Mouse (Mus musculus) liver, embryonic 13.5 days (tissue): ENCODE data around the gene Rbm47. TPM values are rescaled to one million over a fixed set of nuclear protein-coding genes. Genes with fewer than 3 reads are reported as not detected.

Experiments
- ATAC-seq: fragments of 200-750 bp; cut with Nextera tagmentation; 2 replicates; pipeline ENCODE4 v1.8.0; 2017; ENCODE audit warnings: low read depth, mild to moderate bottlenecking, moderate number of reproducible peaks, moderate library complexity
- DNase-seq: peaks from one replicate; pipeline ENCODE4 v3.0.0; 2022
- H3K27ac ChIP-seq: fragments of 300-500 bp; sonication (generic); 2 replicates; pipeline ENCODE4 v1.5.1; 2015; ENCODE audit warnings: moderate library complexity, mild to moderate bottlenecking, inconsistent platforms
- H3K27me3 ChIP-seq: fragments of 300-500 bp; sonication (generic); 2 replicates; pipeline ENCODE4 v1.6.1; 2015; ENCODE audit warnings: mild to moderate bottlenecking, inconsistent platforms
- H3K36me3 ChIP-seq: fragments of 300-500 bp; sonication (generic); 2 replicates; pipeline ENCODE4 v1.6.1; 2015; ENCODE audit warnings: mild to moderate bottlenecking, inconsistent platforms
- H3K4me1 ChIP-seq: fragments of 300-500 bp; sonication (generic); replicated peaks from 2 replicates; pipeline ENCODE4 v1.6.1; 2015; ENCODE audit warnings: inconsistent platforms
- H3K4me2 ChIP-seq: fragments of 300-500 bp; sonication (generic); 2 replicates; pipeline ENCODE4 v1.6.1; 2015; ENCODE audit warnings: inconsistent platforms, mild to moderate bottlenecking, moderate library complexity
- H3K4me3 ChIP-seq: fragments of 300-500 bp; sonication (generic); replicated peaks from 2 replicates; pipeline ENCODE4 v1.5.1; 2015; ENCODE audit warnings: mild to moderate bottlenecking, inconsistent platforms
- H3K9ac ChIP-seq: fragments of 300-500 bp; sonication (generic); 2 replicates; pipeline ENCODE4 v1.6.1; 2015; ENCODE audit warnings: mild to moderate bottlenecking, inconsistent platforms
- H3K9me3 ChIP-seq: fragments of 300-500 bp; sonication (generic); replicated peaks from 2 replicates; pipeline ENCODE4 v1.6.1; 2016; ENCODE audit warnings: inconsistent platforms
- WGBS: fragments of 180-500 bp; shearing (Covaris S2); methylation state at CpG from one replicate; pipeline ENCODE4 v1.1.7; 2015; ENCODE audit not compliant: insufficient replicate concordance; 5-methylcytosine and 5-hydroxymethylcytosine counted together
- polyA plus RNA-seq: library from polyadenylated mRNA; unstranded; fragments of >200 nt; fragmentation: Nextera tagmentation; extraction: Ambion mirVana; gene quantifications from 2 replicates; pipeline ENCODE4 v1.2.1, GENCODE M21; 2015

Rbm47 gene
- polyA plus RNA-seq, 1 experiment from 2014 or later: 8.1 TPM

GRCm38 (mm10) chr5:66156431-66156962 is 16.4 kb downstream of the Rbm47 start:
- Histone ChIP-seq H3K4me2 (no peak overlapping the region), H3K36me3 (no peaks in the 10 kb centered on the region), H3K27ac (no peak overlapping the region), H3K4me3 (no peak overlapping the region), H3K9ac (no peak overlapping the region), H3K27me3 (peaks cover 22% of the 10 kb centered on the region), H3K9me3 (no peaks in the 10 kb centered on the region), H3K4me1 (no peaks in the 10 kb centered on the region)
- 73% methylated on average over 9 of the region's 9 CpGs for WGBS
- DNase-seq: no peak
- ATAC-seq: no peak

GRCm38 (mm10) chr5:66154616-66155015 is 18.3 kb downstream of the Rbm47 start:
- no peaks in the 10 kb centered on the region for H3K4me1 ChIP-seq
- WGBS: 62% methylated on average over 6 of the region's 6 CpGs
- no peak overlapping the region for H3K4me2 ChIP-seq
- ATAC-seq: no peak
- no peak overlapping the region for H3K27ac ChIP-seq
- no peaks in the 10 kb centered on the region for H3K9me3 ChIP-seq
- no peak overlapping the region for H3K4me3 ChIP-seq
- no peaks in the 10 kb centered on the region for H3K36me3 ChIP-seq
- H3K27me3 ChIP-seq: peaks cover 40% of the 10 kb centered on the region
- DNase-seq: no peak
- no peak overlapping the region for H3K9ac ChIP-seq

- H3K27me3 ChIP-seq: peaks cover 52% of the 10 kb centered on the region
- 0 out of 2 replicates have a peak, but pooled peaks cover 5% of the 10 kb centered on the region for H3K4me1 ChIP-seq
- no peak overlapping the region for H3K4me3 ChIP-seq
- H3K9ac ChIP-seq: no peak overlapping the region
- ATAC-seq (no peak), DNase-seq (no peak)
- 19% methylated on average over 5 of the region's 5 CpGs for WGBS
- H3K9me3 ChIP-seq: no peaks in the 10 kb centered on the region
- H3K36me3 ChIP-seq: no peaks in the 10 kb centered on the region
- no peak overlapping the region for H3K4me2 ChIP-seq
- H3K27ac ChIP-seq: no peak overlapping the region
Observed at GRCm38 (mm10) chr5:66153486-66153885, 19.4 kb downstream of the Rbm47 start.

- Histone ChIP-seq H3K9me3 (no peaks in the 10 kb centered on the region), H3K4me1 (0 out of 2 replicates have a peak, but pooled peaks cover 5% of the 10 kb centered on the region), H3K36me3 (no peaks in the 10 kb centered on the region), H3K9ac (peak overlapping the region; percentile 55), H3K27me3 (peaks cover 56% of the 10 kb centered on the region), H3K4me3 (peak overlapping the region; percentile 54), H3K4me2 (peak overlapping the region; percentile 57), H3K27ac (peak overlapping the region; percentile 77)
- 7% methylated on average over 37 of the region's 37 CpGs for WGBS
- DNase-seq (no peak), ATAC-seq (peak; percentile 59; the same call in 1 of the 2 replicates)
Observed at GRCm38 (mm10) chr5:66151301-66152188, 21.4 kb downstream of the Rbm47 start.

- WGBS: under 1% methylated on average over 43 of the region's 43 CpGs
- peak overlapping the region; percentile 57 for H3K4me2 ChIP-seq
- no peaks in the 10 kb centered on the region for H3K9me3 ChIP-seq
- ATAC-seq (0 out of 2 replicates have a peak, but pooled peaks have one; percentile 39), DNase-seq (no peak)
- H3K4me1 ChIP-seq: 0 out of 2 replicates have a peak, but pooled peaks cover 5% of the 10 kb centered on the region
- H3K27me3 ChIP-seq: peaks cover 56% of the 10 kb centered on the region
- H3K4me3 ChIP-seq: peak overlapping the region; percentile 54
- H3K9ac ChIP-seq: peak overlapping the region; percentile 59
- no peaks in the 10 kb centered on the region for H3K36me3 ChIP-seq
- peak overlapping the region; percentile 77 for H3K27ac ChIP-seq
Observed at GRCm38 (mm10) chr5:66150706-66151300, 22.1 kb downstream of the Rbm47 start.

GRCm38 (mm10) chr5:66150106-66150705 is 22.7 kb downstream of the Rbm47 start:
- DNase-seq: no peak
- WGBS: under 1% methylated on average over 18 of the region's 18 CpGs
- peak overlapping the region; percentile 57 for H3K4me2 ChIP-seq
- H3K27me3 ChIP-seq: peaks cover 56% of the 10 kb centered on the region
- H3K36me3 ChIP-seq: no peaks in the 10 kb centered on the region
- H3K9ac ChIP-seq: peak overlapping the region; percentile 59
- no peaks in the 10 kb centered on the region for H3K9me3 ChIP-seq
- H3K4me3 ChIP-seq: peak overlapping the region; percentile 54
- 0 out of 2 replicates have a peak, but pooled peaks cover 5% of the 10 kb centered on the region for H3K4me1 ChIP-seq
- no peak for ATAC-seq
- H3K27ac ChIP-seq: peak overlapping the region; percentile 77; the same call in 1 of the 2 replicates

GRCm38 (mm10) chr5:66149571-66149970 is 23.3 kb downstream of the Rbm47 start:
- Histone ChIP-seq H3K9me3 (no peaks in the 10 kb centered on the region), H3K27ac (no peak overlapping the region), H3K4me1 (0 out of 2 replicates have a peak, but pooled peaks cover 5% of the 10 kb centered on the region), H3K4me3 (peak overlapping the region; percentile 54; the same call in 1 of the 2 replicates), H3K27me3 (peaks cover 56% of the 10 kb centered on the region), H3K36me3 (no peaks in the 10 kb centered on the region), H3K9ac (no peak overlapping the region), H3K4me2 (peak overlapping the region; percentile 57)
- ATAC-seq (no peak), DNase-seq (no peak)
- WGBS: 21% methylated on average over 3 of the region's 3 CpGs

- H3K27ac ChIP-seq: no peak overlapping the region
- peak overlapping the region; percentile 7; the same call in 1 of the 2 replicates for H3K4me2 ChIP-seq
- H3K9ac ChIP-seq: no peak overlapping the region
- no peaks in the 10 kb centered on the region for H3K36me3 ChIP-seq
- H3K9me3 ChIP-seq: no peaks in the 10 kb centered on the region
- H3K4me3 ChIP-seq: no peak overlapping the region
- WGBS: 56% methylated on average over 2 of the region's 2 CpGs
- peaks cover 56% of the 10 kb centered on the region for H3K27me3 ChIP-seq
- H3K4me1 ChIP-seq: 0 out of 2 replicates have a peak, but pooled peaks cover 5% of the 10 kb centered on the region
- ATAC-seq (no peak), DNase-seq (no peak)
Observed at GRCm38 (mm10) chr5:66149111-66149510, 23.8 kb downstream of the Rbm47 start.

- WGBS: 71% methylated on average over 3 of the region's 3 CpGs
- no peak overlapping the region for H3K9ac ChIP-seq
- DNase-seq (no peak), ATAC-seq (no peak)
- peaks cover 43% of the 10 kb centered on the region for H3K27me3 ChIP-seq
- no peak overlapping the region for H3K4me3 ChIP-seq
- no peak overlapping the region for H3K27ac ChIP-seq
- 0 out of 2 replicates have a peak, but pooled peaks cover 5% of the 10 kb centered on the region for H3K4me1 ChIP-seq
- H3K9me3 ChIP-seq: no peaks in the 10 kb centered on the region
- H3K4me2 ChIP-seq: no peak overlapping the region
- no peaks in the 10 kb centered on the region for H3K36me3 ChIP-seq
Observed at GRCm38 (mm10) chr5:66147313-66147712, 25.6 kb downstream of the Rbm47 start.

GRCm38 (mm10) chr5:66145583-66145982 is 27.3 kb downstream of the Rbm47 start:
- WGBS: 68% methylated on average over 5 of the region's 5 CpGs
- Histone ChIP-seq H3K9me3 (no peaks in the 10 kb centered on the region), H3K4me1 (0 out of 2 replicates have a peak, but pooled peaks cover 5% of the 10 kb centered on the region), H3K4me3 (no peak overlapping the region), H3K9ac (no peak overlapping the region), H3K4me2 (no peak overlapping the region), H3K27ac (no peak overlapping the region), H3K36me3 (no peaks in the 10 kb centered on the region), H3K27me3 (peaks cover 25% of the 10 kb centered on the region)
- DNase-seq: no peak
- ATAC-seq: no peak
